Mouse (Mus musculus) heart, postnatal 0 days (tissue): ENCODE data around the gene Olfr889. TPM values are rescaled to one million over a fixed set of nuclear protein-coding genes. Genes with fewer than 3 reads are reported as not detected.
"Not testable (repeated sequence)": the region's sequence is repeated elsewhere in the genome, so short reads cannot be mapped to it uniquely, and the experiment has no call there.

Experiments used
- ATAC-seq: fragments of 200-750 bp; cut with Nextera tagmentation; 2 replicates; pipeline ENCODE4 v1.8.0; 2017; ENCODE audit warnings: low read depth, moderate number of reproducible peaks, moderate library complexity; ENCODE audit not compliant: insufficient read depth
- DNase-seq: peaks from one replicate; pipeline ENCODE4 v3.0.0-alpha.2; 2016; ENCODE audit warnings: low spot score
- H3K27ac ChIP-seq: fragments of 300-500 bp; sonication (generic); 2 replicates; pipeline ENCODE4 v1.5.1; 2014; ENCODE audit warnings: low read depth, mild to moderate bottlenecking
- H3K27me3 ChIP-seq: fragments of 300-500 bp; sonication (generic); 2 replicates; pipeline ENCODE4 v1.6.1; 2014; ENCODE audit warnings: low read length, mixed read lengths; ENCODE audit not compliant: control insufficient read depth, insufficient read depth
- H3K36me3 ChIP-seq: fragments of 300-500 bp; sonication (generic); replicated peaks from 2 replicates; pipeline ENCODE4 v1.6.1; 2014; ENCODE audit warnings: low read length, mixed read lengths; ENCODE audit not compliant: control insufficient read depth, insufficient read depth
- H3K4me1 ChIP-seq: fragments of 300-500 bp; sonication (generic); 2 replicates; pipeline ENCODE4 v1.6.1; 2014; ENCODE audit warnings: antibody characterized with exemption; ENCODE audit not compliant: control insufficient read depth, insufficient read depth
- H3K4me2 ChIP-seq: fragments of 300-500 bp; sonication (generic); 2 replicates; pipeline ENCODE4 v1.6.1; 2014; ENCODE audit warnings: low read depth, mild to moderate bottlenecking, low read length, moderate library complexity
- H3K4me3 ChIP-seq: fragments of 300-500 bp; sonication (generic); 2 replicates; pipeline ENCODE4 v1.5.1; 2014; ENCODE audit warnings: low read depth, low read length
- H3K9ac ChIP-seq: fragments of 300-500 bp; sonication (generic); replicated peaks from 2 replicates; pipeline ENCODE4 v1.6.1; 2014; ENCODE audit warnings: low read depth, low read length, mixed read lengths
- H3K9me3 ChIP-seq: fragments of 300-500 bp; sonication (generic); replicated peaks from 2 replicates; pipeline ENCODE4 v1.6.1; 2016; ENCODE audit warnings: low read length; ENCODE audit not compliant: control insufficient read depth
- CTCF ChIP-seq: IDR thresholded peaks from 2 replicates; pipeline ENCODE4 v1.5.1; 2016; ENCODE audit warnings: antibody characterized with exemption, control low read depth, low read depth
- EP300 ChIP-seq: IDR thresholded peaks from 2 replicates; pipeline ENCODE4 v1.6.1; 2016; ENCODE audit warnings: antibody characterized with exemption, low read depth
- WGBS: fragments of 180-500 bp; shearing (Covaris S2); extraction: QIAGEN DNeasy Blood & Tissue Kit; methylation state at CpG from one replicate; pipeline ENCODE4 v1.1.7; 2014; 5-methylcytosine and 5-hydroxymethylcytosine counted together
- polyA plus RNA-seq: library from polyadenylated mRNA; unstranded; fragments of >200 nt; fragmentation: Nextera tagmentation; extraction: Ambion mirVana; gene quantifications from 2 replicates; pipeline ENCODE4 v1.2.1, GENCODE M21; 2015
- total RNA-seq: library from RNA; depleted of rRNA; stranded (reverse); fragments of >200 nt; gene quantifications from 2 replicates; pipeline ENCODE4 v1.2.3, GENCODE M21; 2014; ENCODE audit warnings: low replicate concordance; rRNA removed

Gene Olfr889
- not detected in 2 replicates for total RNA-seq
- polyA plus RNA-seq, result not detected in 2 replicates

- no peaks in the 10 kb centered on the region for H3K27me3 ChIP-seq
Measured at GRCm38 (mm10) chr9:38114898-38115297, at the start of gene Olfr889. Gene Olfr889, plus strand, starts transcription at chr9:38115198.

GRCm38 (mm10) chr9:38083772-38084171 lies 31.2 kb upstream of the Olfr889 start, which contains the start of gene Olfr887:
Gene Olfr887, plus strand, starts transcription at chr9:38084072.
- no peak within 1 kb of the TSS for H3K9ac ChIP-seq
- no peak within 1 kb of the TSS for H3K27ac ChIP-seq
- H3K27me3 ChIP-seq, result no peaks in the 10 kb centered on the region
- H3K4me1 ChIP-seq, result no peaks in the 10 kb centered on the region
- ATAC-seq, result no peak
- WGBS, result 71% methylated on average over 1 of the region's 1 CpGs
- TF ChIP-seq CTCF, result no peak
- no peak for TF ChIP-seq EP300
- H3K36me3 ChIP-seq, result no peaks in the 10 kb centered on the region
- H3K9me3 ChIP-seq, result no peaks in the 10 kb centered on the region
- H3K4me2 ChIP-seq, result no peak within 1 kb of the TSS
- DNase-seq, result no peak
- H3K4me3 ChIP-seq, result no peak within 1 kb of the TSS

More at GRCm38 (mm10) chr9:38114898-38115297, at the start of gene Olfr889:
- Histone ChIP-seq H3K4me1 (no peaks in the 10 kb centered on the region), H3K9me3 (no peaks in the 10 kb centered on the region), H3K27ac (no peak within 1 kb of the TSS), H3K36me3 (no peaks in the 10 kb centered on the region), H3K4me2 (no peak within 1 kb of the TSS), H3K9ac (no peak within 1 kb of the TSS), H3K4me3 (no peak within 1 kb of the TSS)
- ATAC-seq (no peak), DNase-seq (no peak)
- no peak for TF ChIP-seq CTCF
- no peak for TF ChIP-seq EP300

GRCm38 (mm10) chr9:38107828-38108227 lies 7.2 kb upstream of the Olfr889 start, which contains the start of gene Olfr888:
Gene Olfr888, plus strand, starts transcription at chr9:38108128.
- no peaks in the 10 kb centered on the region for H3K4me1 ChIP-seq
- H3K4me3 ChIP-seq, result no peak within 1 kb of the TSS
- TF ChIP-seq CTCF (no peak), EP300 (no peak)
- no peaks in the 10 kb centered on the region for H3K9me3 ChIP-seq
- H3K9ac ChIP-seq, result no peak within 1 kb of the TSS
- WGBS, result 63% methylated on average over 1 of the region's 1 CpGs
- H3K36me3 ChIP-seq, result no peaks in the 10 kb centered on the region
- H3K4me2 ChIP-seq, result no peak within 1 kb of the TSS
- DNase-seq (no peak), ATAC-seq (no peak)
- no peak within 1 kb of the TSS for H3K27ac ChIP-seq
- H3K27me3 ChIP-seq, result no peaks in the 10 kb centered on the region

GRCm38 (mm10) chr9:38142217-38142616 lies 27.2 kb downstream of the Olfr889 start, which contains the start of gene Olfr890:
Gene Olfr890, plus strand, starts transcription at chr9:38142517.
- Histone ChIP-seq H3K4me3 (no peak within 1 kb of the TSS), H3K27me3 (no peaks in the 10 kb centered on the region), H3K4me1 (no peaks in the 10 kb centered on the region), H3K9ac (no peak within 1 kb of the TSS), H3K27ac (no peak within 1 kb of the TSS), H3K9me3 (no peaks in the 10 kb centered on the region), H3K36me3 (no peaks in the 10 kb centered on the region), H3K4me2 (no peak within 1 kb of the TSS)
- TF ChIP-seq EP300 (no peak), CTCF (no peak)
- ATAC-seq (no peak), DNase-seq (no peak)

- H3K9ac ChIP-seq, DNase-seq, H3K9me3 ChIP-seq, H3K4me3 ChIP-seq, H3K4me2 ChIP-seq, H3K27ac ChIP-seq, H3K27me3 ChIP-seq, H3K36me3 ChIP-seq, ATAC-seq, H3K4me1 ChIP-seq: not testable (repeated sequence)
- WGBS, result 44% methylated on average over 2 of the region's 2 CpGs
Measured at GRCm38 (mm10) chr9:38168341-38168740, 53.3 kb downstream of the Olfr889 start.

Other genes with a start within 250 kb of the Olfr889 start
- gene Olfr145, start 218.5 kb upstream of the Olfr889 start, total RNA-seq, result not detected in 2 replicates
- gene Olfr145, start 218.5 kb upstream of the Olfr889 start, polyA plus RNA-seq, result not detected in 2 replicates
- not detected in 2 replicates for gene Olfr878, start 197.4 kb upstream of the Olfr889 start, total RNA-seq
- not detected in 2 replicates for gene Olfr878, start 197.4 kb upstream of the Olfr889 start, polyA plus RNA-seq
- not detected in 2 replicates for gene Olfr881, start 123.4 kb upstream of the Olfr889 start, total RNA-seq
- gene Olfr881, start 123.4 kb upstream of the Olfr889 start, polyA plus RNA-seq, result not detected in 2 replicates
- not detected in 2 replicates for gene Olfr883, start 89.4 kb upstream of the Olfr889 start, total RNA-seq
- gene Olfr883, start 89.4 kb upstream of the Olfr889 start, polyA plus RNA-seq, result not detected in 2 replicates
- gene Olfr884, start 68.6 kb upstream of the Olfr889 start, total RNA-seq, result not detected in 2 replicates
- not detected in 2 replicates for gene Olfr884, start 68.6 kb upstream of the Olfr889 start, polyA plus RNA-seq
- not detected in 2 replicates for gene Olfr885, start 53.9 kb upstream of the Olfr889 start, total RNA-seq
- not detected in 2 replicates for gene Olfr885, start 53.9 kb upstream of the Olfr889 start, polyA plus RNA-seq
- gene Olfr887, start 31.1 kb upstream of the Olfr889 start, total RNA-seq, result not detected in 2 replicates
- gene Olfr887, start 31.1 kb upstream of the Olfr889 start, polyA plus RNA-seq, result not detected in 2 replicates
- not detected in 2 replicates for gene Olfr888, start 7.1 kb upstream of the Olfr889 start, total RNA-seq
- not detected in 2 replicates for gene Olfr888, start 7.1 kb upstream of the Olfr889 start, polyA plus RNA-seq
- not detected in 2 replicates for gene Olfr890, start 27.3 kb downstream of the Olfr889 start, total RNA-seq
- not detected in 2 replicates for gene Olfr890, start 27.3 kb downstream of the Olfr889 start, polyA plus RNA-seq
- not detected in 2 replicates for gene Olfr891, start 65.6 kb downstream of the Olfr889 start, total RNA-seq
- not detected in 2 replicates for gene Olfr891, start 65.6 kb downstream of the Olfr889 start, polyA plus RNA-seq
- gene Olfr893, start 93.2 kb downstream of the Olfr889 start, total RNA-seq, result not detected in 2 replicates
- not detected in 2 replicates for gene Olfr893, start 93.2 kb downstream of the Olfr889 start, polyA plus RNA-seq
- not detected in 2 replicates for gene Olfr894, start 102.9 kb downstream of the Olfr889 start, total RNA-seq
- gene Olfr894, start 102.9 kb downstream of the Olfr889 start, polyA plus RNA-seq, result not detected in 2 replicates
- not detected in 2 replicates for gene Olfr143, start 137.6 kb downstream of the Olfr889 start, total RNA-seq
- not detected in 2 replicates for gene Olfr143, start 137.6 kb downstream of the Olfr889 start, polyA plus RNA-seq
- gene Olfr895, start 152.7 kb downstream of the Olfr889 start, total RNA-seq, result not detected in 2 replicates
- not detected in 2 replicates for gene Olfr895, start 152.7 kb downstream of the Olfr889 start, polyA plus RNA-seq
- gene Olfr896-ps1, start 175.9 kb downstream of the Olfr889 start, total RNA-seq, result not detected in 2 replicates
- gene Olfr896-ps1, start 175.9 kb downstream of the Olfr889 start, polyA plus RNA-seq, result not detected in 2 replicates
- not detected in 2 replicates for gene Olfr25, start 213.9 kb downstream of the Olfr889 start, total RNA-seq
- not detected in 2 replicates for gene Olfr25, start 213.9 kb downstream of the Olfr889 start, polyA plus RNA-seq
- not detected in 2 replicates for gene Olfr898, start 233.2 kb downstream of the Olfr889 start, total RNA-seq
- not detected in 2 replicates for gene Olfr898, start 233.2 kb downstream of the Olfr889 start, polyA plus RNA-seq